Mouse (Mus musculus) kidney, postnatal 0 days (tissue): ENCODE data around the gene Sema4f. TPM values are rescaled to one million over a fixed set of nuclear protein-coding genes. Genes with fewer than 3 reads are reported as not detected.

Experiments used
- ATAC-seq: fragments of 200-750 bp; cut with Nextera tagmentation; replicated peaks from 2 replicates; pipeline ENCODE4 v1.8.0; 2017; ENCODE audit warnings: low read depth, moderate number of reproducible peaks, moderate TSS enrichment, moderate library complexity; ENCODE audit not compliant: low FRiP score
- DNase-seq: peaks from one replicate; pipeline ENCODE4 v3.0.0-alpha.2; 2016; ENCODE audit warnings: low spot score
- H3K27ac ChIP-seq: fragments of 300-500 bp; sonication (generic); 2 replicates; pipeline ENCODE4 v1.5.1; 2014; ENCODE audit warnings: mild to moderate bottlenecking
- H3K27me3 ChIP-seq: fragments of 300-500 bp; sonication (generic); 2 replicates; pipeline ENCODE4 v1.6.1; 2014; ENCODE audit warnings: low read length, mixed read lengths; ENCODE audit not compliant: insufficient read depth
- H3K36me3 ChIP-seq: fragments of 300-500 bp; sonication (generic); 2 replicates; pipeline ENCODE4 v1.6.1; 2014; ENCODE audit warnings: low read length, mixed read lengths; ENCODE audit not compliant: insufficient read depth
- H3K4me1 ChIP-seq: fragments of 300-500 bp; sonication (generic); replicated peaks from 2 replicates; pipeline ENCODE4 v1.6.1; 2014; ENCODE audit warnings: antibody characterized with exemption, low read length, mixed read lengths; ENCODE audit not compliant: insufficient read depth
- H3K4me2 ChIP-seq: fragments of 300-500 bp; sonication (generic); 2 replicates; pipeline ENCODE4 v1.6.1; 2014; ENCODE audit warnings: mild to moderate bottlenecking, low read length, moderate library complexity, mixed read lengths
- H3K4me3 ChIP-seq: fragments of 300-500 bp; sonication (generic); replicated peaks from 2 replicates; pipeline ENCODE4 v1.5.1; 2014; ENCODE audit warnings: low read depth, low read length
- H3K9ac ChIP-seq: fragments of 300-500 bp; sonication (generic); 2 replicates; pipeline ENCODE4 v1.6.1; 2014; ENCODE audit warnings: low read depth, low read length
- H3K9me3 ChIP-seq: fragments of 300-500 bp; sonication (generic); replicated peaks from 2 replicates; pipeline ENCODE4 v1.6.1; 2016; ENCODE audit warnings: low read length, inconsistent platforms, mixed read lengths
- CTCF ChIP-seq: IDR thresholded peaks from 2 replicates; pipeline ENCODE4 v1.5.1; 2016; ENCODE audit warnings: antibody characterized with exemption, low read depth, mild to moderate bottlenecking, moderate library complexity
- WGBS: fragments of 180-500 bp; shearing (Covaris S2); extraction: QIAGEN DNeasy Blood & Tissue Kit; methylation state at CpG from one replicate; pipeline ENCODE4 v1.1.7; 2014; 5-methylcytosine and 5-hydroxymethylcytosine counted together
- polyA plus RNA-seq: library from polyadenylated mRNA; unstranded; fragments of >200 nt; fragmentation: Nextera tagmentation; extraction: Ambion mirVana; gene quantifications from 2 replicates; pipeline ENCODE4 v1.2.1, GENCODE M21; 2015

Gene Sema4f
- polyA plus RNA-seq, 1 experiment from 2014 or later = 0.41 TPM

DNA sequence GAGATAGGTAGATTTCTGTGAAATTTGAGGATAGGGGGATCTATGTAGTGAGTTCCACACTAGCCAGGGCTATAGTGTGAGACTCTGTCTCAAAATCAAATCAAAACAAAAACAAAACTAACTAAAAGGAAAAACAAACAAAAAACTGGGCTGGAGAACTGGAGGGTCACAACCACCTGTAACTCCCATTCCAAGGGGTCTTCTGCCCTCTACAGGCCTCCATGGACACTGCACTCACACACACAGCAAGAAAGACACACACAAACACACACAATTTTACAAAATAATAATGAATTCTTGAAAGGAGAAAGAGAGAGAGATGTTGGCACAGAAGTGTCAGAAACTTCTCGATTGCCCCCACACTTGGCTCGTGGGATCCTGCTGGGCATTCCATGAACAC lies 47.0 kb downstream of the Sema4f start:
- H3K9ac ChIP-seq = no peak overlapping the region
- peak; percentile 61 for TF ChIP-seq CTCF
- ATAC-seq (no peak), DNase-seq (peak; percentile 17)
- no peaks in the 10 kb centered on the region for H3K4me1 ChIP-seq
- no peaks in the 10 kb centered on the region for H3K36me3 ChIP-seq
- H3K4me3 ChIP-seq = no peak overlapping the region
- H3K4me2 ChIP-seq = no peak overlapping the region
- no peaks in the 10 kb centered on the region for H3K27me3 ChIP-seq
- H3K9me3 ChIP-seq = no peaks in the 10 kb centered on the region
- H3K27ac ChIP-seq = no peak overlapping the region
- 52% methylated on average over 2 of the region's 2 CpGs for WGBS

GRCm38 (mm10) chr6:82891488-82891887 lies 48.1 kb downstream of the Sema4f start:
- DNase-seq (no peak), ATAC-seq (no peak)
- no peaks in the 10 kb centered on the region for H3K4me1 ChIP-seq
- no peak overlapping the region for H3K27ac ChIP-seq
- H3K36me3 ChIP-seq = no peaks in the 10 kb centered on the region
- 43% methylated on average over 6 of the region's 6 CpGs for WGBS
- H3K9me3 ChIP-seq = no peaks in the 10 kb centered on the region
- no peak overlapping the region for H3K9ac ChIP-seq
- no peak overlapping the region for H3K4me2 ChIP-seq
- no peaks in the 10 kb centered on the region for H3K27me3 ChIP-seq
- TF ChIP-seq CTCF = no peak
- no peak overlapping the region for H3K4me3 ChIP-seq

- TF ChIP-seq CTCF = no peak
- Histone ChIP-seq H3K9ac (no peak overlapping the region), H3K27ac (no peak overlapping the region), H3K36me3 (no peaks in the 10 kb centered on the region), H3K9me3 (no peaks in the 10 kb centered on the region), H3K4me3 (no peak overlapping the region), H3K4me1 (no peaks in the 10 kb centered on the region), H3K27me3 (no peaks in the 10 kb centered on the region), H3K4me2 (no peak overlapping the region)
- ATAC-seq (no peak), DNase-seq (no peak)
- WGBS = 95% methylated on average over 4 of the region's 4 CpGs
Observed at GRCm38 (mm10) chr6:82886330-82886729, 53.2 kb downstream of the Sema4f start.

GRCm38 (mm10) chr6:82885909-82886308 lies 53.7 kb downstream of the Sema4f start:
- H3K4me1 ChIP-seq = no peaks in the 10 kb centered on the region
- no peaks in the 10 kb centered on the region for H3K9me3 ChIP-seq
- H3K4me3 ChIP-seq = no peak overlapping the region
- H3K27me3 ChIP-seq = no peaks in the 10 kb centered on the region
- WGBS = 77% methylated on average over 4 of the region's 4 CpGs
- no peak overlapping the region for H3K27ac ChIP-seq
- H3K36me3 ChIP-seq = no peaks in the 10 kb centered on the region
- H3K4me2 ChIP-seq = no peak overlapping the region
- TF ChIP-seq CTCF = no peak
- ATAC-seq (no peak), DNase-seq (no peak)
- H3K9ac ChIP-seq = no peak overlapping the region

DNA sequence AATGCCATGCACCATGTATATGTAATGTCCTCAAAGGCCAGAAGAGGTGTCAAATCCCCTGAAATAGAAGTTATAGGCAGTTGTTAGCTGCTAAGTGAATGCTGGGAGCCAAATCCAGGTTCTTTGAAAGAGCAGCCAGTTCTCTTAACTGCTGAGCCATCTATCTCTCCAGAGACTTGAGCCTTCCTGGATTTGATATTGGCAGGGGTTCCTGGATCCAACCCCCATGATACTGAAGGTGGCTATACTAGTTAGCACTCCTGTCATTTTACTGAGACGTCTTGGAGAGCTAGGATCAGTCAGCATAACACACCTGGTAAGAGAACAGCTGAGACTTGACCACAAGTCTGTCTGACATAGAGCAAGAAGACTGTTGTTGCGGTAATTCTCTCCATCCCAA lies 54.1 kb downstream of the Sema4f start:
- TF ChIP-seq CTCF = no peak
- no peak overlapping the region for H3K4me3 ChIP-seq
- H3K27ac ChIP-seq = no peak overlapping the region
- H3K4me1 ChIP-seq = no peaks in the 10 kb centered on the region
- H3K4me2 ChIP-seq = no peak overlapping the region
- no peak overlapping the region for H3K9ac ChIP-seq
- ATAC-seq = no peak
- H3K9me3 ChIP-seq = no peaks in the 10 kb centered on the region
- WGBS = 90% methylated on average over 2 of the region's 2 CpGs
- no peaks in the 10 kb centered on the region for H3K27me3 ChIP-seq
- no peak for DNase-seq
- H3K36me3 ChIP-seq = no peaks in the 10 kb centered on the region

GRCm38 (mm10) chr6:82884570-82884969 lies 55.0 kb downstream of the Sema4f start:
- no peak overlapping the region for H3K4me3 ChIP-seq
- H3K27me3 ChIP-seq = no peaks in the 10 kb centered on the region
- H3K36me3 ChIP-seq = no peaks in the 10 kb centered on the region
- H3K27ac ChIP-seq = no peak overlapping the region
- no peak for TF ChIP-seq CTCF
- no peaks in the 10 kb centered on the region for H3K9me3 ChIP-seq
- ATAC-seq = no peak
- WGBS = 60% methylated on average over 3 of the region's 3 CpGs
- H3K4me1 ChIP-seq = no peaks in the 10 kb centered on the region
- H3K4me2 ChIP-seq = no peak overlapping the region
- no peak overlapping the region for H3K9ac ChIP-seq
- DNase-seq = no peak

DNA sequence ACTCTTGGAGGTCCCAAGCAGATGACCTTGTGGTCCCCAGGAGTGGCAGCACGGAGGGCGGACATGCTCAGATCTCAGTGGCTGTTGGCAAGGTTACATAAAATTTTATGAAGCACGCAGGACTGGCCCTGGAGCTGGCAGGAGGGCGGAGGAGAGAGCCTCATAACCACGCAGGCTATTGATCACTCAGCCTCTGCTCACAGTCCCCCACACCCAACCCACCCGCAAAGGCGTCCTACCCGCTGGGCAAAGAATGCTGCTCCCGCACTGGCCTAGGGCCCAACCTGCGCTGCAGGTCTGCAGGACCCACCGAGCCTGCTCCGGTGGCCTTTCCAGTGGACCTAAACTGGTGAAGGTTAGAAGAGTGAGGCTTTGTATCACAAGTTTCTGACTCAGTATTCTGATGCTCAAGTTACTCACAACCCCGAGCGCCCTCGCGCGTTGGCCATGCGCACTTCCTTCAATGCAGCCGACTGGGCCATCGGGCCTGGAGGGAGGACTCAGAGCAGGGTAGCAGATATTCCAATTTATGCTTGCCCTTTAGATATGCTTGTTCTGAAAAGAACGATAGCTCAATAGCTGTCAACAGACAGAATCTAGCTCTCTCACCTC lies 58.0 kb downstream of the Sema4f start:
- H3K4me1 ChIP-seq = no peaks in the 10 kb centered on the region
- DNase-seq = peak; percentile 76
- no peak overlapping the region for H3K4me3 ChIP-seq
- ATAC-seq = peak; percentile 65
- no peaks in the 10 kb centered on the region for H3K27me3 ChIP-seq
- 0 out of 2 replicates have a peak overlapping the region, but pooled peaks have one; percentile 13 for H3K9ac ChIP-seq
- 28% methylated on average over 21 of the region's 21 CpGs for WGBS
- peak; percentile 71 for TF ChIP-seq CTCF
- no peak overlapping the region for H3K27ac ChIP-seq
- no peaks in the 10 kb centered on the region for H3K36me3 ChIP-seq
- peak overlapping the region; percentile 36; the same call in 1 of the 2 replicates for H3K4me2 ChIP-seq
- H3K9me3 ChIP-seq = no peaks in the 10 kb centered on the region
